Mouse (Mus musculus): ENCODE measurements around the gene Gdf15. TPM values are rescaled to one million over a fixed set of nuclear protein-coding genes. Genes with fewer than 3 reads are reported as not detected.
A peak's percentile ranks its signal among the peaks of the same experiment; 100 is the strongest.

Gdf15 gene
- polyA plus RNA-seq, 1 experiment from 2014 or later, result not detected

DNA sequence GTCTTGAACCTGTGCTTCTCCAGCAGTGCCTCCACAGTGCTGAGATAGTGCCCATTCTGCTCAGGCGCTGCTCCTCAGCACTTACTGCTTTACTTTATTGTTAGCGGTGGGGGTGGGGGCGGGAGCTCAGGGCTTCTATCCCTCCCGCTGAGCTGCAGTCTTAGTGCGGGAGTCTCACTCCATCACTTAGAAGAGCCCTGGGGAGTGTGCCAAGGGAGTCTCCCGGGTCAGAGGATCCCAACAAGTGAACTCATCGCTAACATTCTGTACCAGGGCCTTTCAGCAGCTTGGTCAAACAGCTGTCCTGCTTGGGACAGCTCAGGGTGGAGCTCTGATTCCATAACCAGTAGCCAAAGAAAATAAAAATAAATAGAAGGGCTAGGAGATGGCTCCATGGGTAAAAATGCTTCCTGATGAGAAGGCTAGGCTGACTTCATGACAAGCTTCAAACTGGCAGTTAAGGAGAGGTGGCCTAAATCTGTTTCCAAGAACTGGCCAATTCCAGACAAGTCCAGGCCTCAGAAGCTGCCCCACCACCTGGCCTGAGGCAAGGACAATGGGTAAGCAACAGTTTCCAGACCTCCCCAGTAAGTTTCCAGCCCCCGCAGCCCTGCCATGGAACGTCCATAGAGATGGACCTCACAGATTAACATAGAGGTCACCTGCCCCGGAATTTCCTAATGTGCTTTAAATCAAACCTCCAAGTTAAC lies 39.5 kb upstream of the Gdf15 start:
- no peak for ATAC-seq (ENCODE audit: low read depth)

DNA sequence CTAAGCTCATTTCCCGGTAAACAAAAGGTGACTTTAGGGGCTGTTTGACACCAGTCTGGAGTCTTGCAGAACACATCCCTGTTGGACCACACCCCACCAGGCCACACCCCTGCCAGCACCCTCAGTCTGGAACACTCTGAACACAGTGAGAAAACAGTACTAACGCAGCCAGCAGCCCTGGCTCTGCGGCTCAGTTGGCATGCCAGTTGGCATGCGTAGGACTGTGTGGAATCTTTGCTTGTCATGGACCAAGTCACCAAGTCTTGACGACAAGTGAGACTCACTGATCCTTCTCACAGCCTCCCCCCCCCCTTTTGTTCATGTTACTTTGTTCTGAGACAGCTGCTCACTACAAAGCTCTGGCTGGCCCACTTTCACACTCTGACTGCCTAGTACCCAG lies 34.8 kb upstream of the Gdf15 start:
- WGBS, result 72% methylated on average over 5 of the region's 5 CpGs
- Histone ChIP-seq H3K27ac (replicated peaks) (no peak overlapping the region), H3K27me3 (no peaks in the 10 kb centered on the region), H3K4me2 (no peak overlapping the region), H3K9me3 (no peaks in the 10 kb centered on the region), H3K4me3 (no peak overlapping the region), H3K36me3 (no peaks in the 10 kb centered on the region), H3K4me1 (replicated peaks) (peaks cover 7% of the 10 kb centered on the region), H3K9ac (no peak overlapping the region)
- ATAC-seq (ENCODE audit: low read depth), result no peak

More for the DNA sequence above, 39.5 kb upstream of the Gdf15 start:
- Histone ChIP-seq H3K4me3 (no peak overlapping the region), H3K27ac (replicated peaks) (peak overlapping the region; percentile 93; the same call in 1 of the 2 replicates), H3K4me1 (replicated peaks) (peaks cover 34% of the 10 kb centered on the region), H3K36me3 (peaks cover 5% of the 10 kb centered on the region; the same call in 1 of the 2 replicates), H3K4me2 (no peak overlapping the region), H3K9me3 (no peaks in the 10 kb centered on the region), H3K27me3 (no peaks in the 10 kb centered on the region), H3K9ac (no peak overlapping the region)
- 65% methylated on average over 10 of the region's 10 CpGs for WGBS

DNA sequence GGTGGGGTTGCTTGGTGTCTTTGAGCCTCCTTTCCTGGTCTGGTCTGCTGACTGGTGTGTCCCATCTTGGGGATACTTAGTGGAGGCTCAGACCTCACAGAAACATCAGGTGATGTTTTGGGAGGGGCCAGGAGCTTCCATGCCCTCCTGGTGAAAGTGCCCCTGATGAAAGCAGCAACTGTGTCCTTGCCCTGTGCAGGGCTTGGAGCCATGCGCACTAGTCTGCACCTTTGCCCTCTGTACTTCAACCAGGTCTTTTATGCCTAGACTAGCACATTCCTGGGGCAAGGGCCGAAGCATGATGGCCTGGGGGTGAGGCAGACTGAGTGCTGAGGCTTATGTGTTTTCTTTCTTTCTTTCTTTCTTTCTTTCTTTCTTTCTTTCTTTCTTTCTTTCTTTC lies 33.3 kb upstream of the Gdf15 start:
- H3K4me3 ChIP-seq, result no peak overlapping the region
- no peak overlapping the region for H3K27ac ChIP-seq (replicated peaks)
- H3K9me3 ChIP-seq, result no peaks in the 10 kb centered on the region
- no peak overlapping the region for H3K9ac ChIP-seq
- 75% methylated on average over 2 of the region's 2 CpGs for WGBS
- H3K4me1 ChIP-seq (replicated peaks), result 0 out of 2 replicates have a peak, but pooled peaks cover 6% of the 10 kb centered on the region
- no peaks in the 10 kb centered on the region for H3K27me3 ChIP-seq
- ATAC-seq (ENCODE audit: low read depth), result no peak
- H3K4me2 ChIP-seq, result no peak overlapping the region
- no peaks in the 10 kb centered on the region for H3K36me3 ChIP-seq

DNA sequence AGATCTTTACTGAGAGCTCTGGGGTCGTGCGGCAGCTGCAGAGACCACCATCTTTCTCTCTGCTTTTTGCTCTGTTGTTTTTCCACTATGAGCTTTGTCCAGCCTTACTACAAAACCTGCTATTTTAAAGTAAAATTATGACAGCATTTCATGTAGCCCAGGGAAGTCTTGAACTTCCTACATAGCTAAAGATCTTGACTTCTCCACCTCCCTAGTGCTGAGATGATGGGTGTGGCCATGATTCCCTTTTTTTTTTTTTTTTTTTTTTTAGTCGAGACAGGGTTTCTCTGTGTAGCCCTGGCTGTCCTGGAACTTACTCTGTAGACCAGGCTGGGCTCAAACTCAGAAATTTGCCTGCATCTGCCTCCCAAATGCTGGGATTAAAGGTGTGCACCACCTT lies 32.4 kb upstream of the Gdf15 start:
- no peak overlapping the region for H3K9ac ChIP-seq
- 0 out of 2 replicates have a peak overlapping the region, but pooled peaks have one; percentile 38 for H3K27ac ChIP-seq (replicated peaks)
- H3K4me2 ChIP-seq, result no peak overlapping the region
- no peak for ATAC-seq (ENCODE audit: low read depth)
- H3K4me3 ChIP-seq, result no peak overlapping the region
- no peaks in the 10 kb centered on the region for H3K36me3 ChIP-seq
- WGBS, result 74% methylated on average over 3 of the region's 3 CpGs
- peaks cover 15% of the 10 kb centered on the region for H3K4me1 ChIP-seq (replicated peaks)
- H3K27me3 ChIP-seq, result no peaks in the 10 kb centered on the region
- H3K9me3 ChIP-seq, result no peaks in the 10 kb centered on the region

DNA sequence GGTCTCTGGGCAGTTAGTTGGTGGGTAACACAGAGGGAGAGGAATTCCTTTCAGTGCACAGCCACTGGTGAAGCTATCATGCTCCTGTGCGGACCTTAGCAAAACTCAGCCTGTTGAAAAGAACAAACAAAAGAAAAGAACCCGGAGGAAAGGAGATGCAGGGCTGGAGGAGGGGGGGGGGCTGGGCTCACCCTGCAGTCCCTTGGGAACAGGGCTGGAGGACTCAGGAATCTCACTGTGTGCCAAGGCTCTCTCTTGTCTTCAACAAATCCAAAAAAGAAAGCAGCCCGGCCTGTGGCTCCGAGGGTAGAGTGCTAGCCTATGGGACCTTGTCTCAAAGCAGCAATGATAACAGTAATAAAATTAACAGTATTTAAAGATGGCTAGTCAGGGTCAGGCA lies 31.4 kb upstream of the Gdf15 start:
- Histone ChIP-seq H3K27me3 (no peaks in the 10 kb centered on the region), H3K9me3 (no peaks in the 10 kb centered on the region), H3K4me2 (no peak overlapping the region), H3K4me1 (replicated peaks) (peaks cover 21% of the 10 kb centered on the region), H3K27ac (replicated peaks) (peak overlapping the region; percentile 69), H3K9ac (no peak overlapping the region), H3K36me3 (no peaks in the 10 kb centered on the region), H3K4me3 (no peak overlapping the region)
- no peak for ATAC-seq (ENCODE audit: low read depth)
- WGBS, result 30% methylated on average over 4 of the region's 4 CpGs

DNA sequence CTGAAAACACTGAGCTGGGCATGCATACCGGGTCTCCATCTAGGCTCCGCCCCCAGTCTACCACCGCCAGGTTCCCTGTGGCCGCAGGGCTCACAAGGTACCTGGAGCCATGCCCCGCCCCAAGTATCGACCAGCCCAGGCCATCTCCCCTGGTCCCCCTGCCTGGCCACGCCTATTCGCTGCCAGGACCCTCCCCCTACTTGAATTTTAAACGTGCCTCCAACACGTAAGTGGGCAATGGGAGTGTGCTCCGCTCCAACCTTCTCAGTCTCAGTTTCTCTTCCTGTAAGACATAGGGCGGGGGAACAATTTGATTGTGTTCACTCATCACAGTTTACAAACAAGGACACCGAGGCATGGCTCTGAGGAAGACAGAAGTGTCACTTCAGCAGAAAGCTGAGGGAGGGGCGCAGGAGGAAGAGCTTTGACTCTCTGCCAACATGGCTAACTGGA lies 28.0 kb upstream of the Gdf15 start, which contains the start of gene Pgpep1:
Gene Pgpep1, minus strand, starts transcription at position 116 of the 453 bp plus-strand sequence.
- Histone ChIP-seq H3K4me3 (peak within 1 kb of the TSS; percentile 84), H3K27me3 (no peaks in the 10 kb centered on the region), H3K36me3 (0 out of 2 replicates have a peak, but pooled peaks cover 8% of the 10 kb centered on the region), H3K9me3 (no peaks in the 10 kb centered on the region), H3K27ac (replicated peaks) (peak within 1 kb of the TSS; percentile 92), H3K4me2 (peak within 1 kb of the TSS; percentile 81), H3K4me1 (replicated peaks) (peaks cover 54% of the 10 kb centered on the region), H3K9ac (peak within 1 kb of the TSS; percentile 91)
- 3% methylated on average over 14 of the region's 14 CpGs for WGBS
- ATAC-seq (ENCODE audit: low read depth), result peak; percentile 45

DNA sequence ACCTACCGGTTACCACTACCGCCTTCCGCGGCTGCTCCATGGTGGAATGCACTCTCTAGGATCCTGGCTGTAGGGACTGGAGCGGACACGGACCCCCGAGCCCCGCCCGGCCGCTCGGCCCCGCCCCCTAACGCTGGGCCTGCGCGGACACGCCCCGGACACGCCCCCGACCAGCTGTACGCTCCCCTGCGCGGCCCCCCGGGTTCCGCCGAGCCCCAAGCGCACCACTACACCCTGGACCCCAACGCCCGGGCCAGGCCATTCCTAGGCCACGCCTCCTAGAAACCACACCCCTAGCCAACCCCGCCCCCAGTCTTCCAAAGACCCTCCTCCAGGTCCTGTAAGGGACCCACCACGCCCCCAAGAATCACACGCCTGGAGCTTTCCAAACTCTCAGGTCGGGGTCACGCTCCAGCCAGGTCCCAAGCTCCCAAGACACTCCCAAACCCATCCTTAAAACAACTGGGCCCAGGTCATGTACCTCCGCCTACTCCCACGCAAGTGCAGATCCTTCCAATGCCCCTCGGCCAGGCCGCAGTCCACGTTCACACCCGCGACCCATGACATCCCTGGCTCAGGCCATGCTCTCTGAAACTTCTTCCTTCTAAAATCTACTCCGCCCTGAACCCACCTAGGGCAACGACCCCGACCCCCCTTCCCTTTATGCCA lies 27.5 kb upstream of the Gdf15 start:
- peak overlapping the region; percentile 84 for H3K4me3 ChIP-seq
- peak overlapping the region; percentile 92 for H3K27ac ChIP-seq (replicated peaks)
- peak; percentile 88 for ATAC-seq (ENCODE audit: low read depth)
- H3K4me2 ChIP-seq, result peak overlapping the region; percentile 81
- H3K36me3 ChIP-seq, result peaks cover 13% of the 10 kb centered on the region
- under 1% methylated on average over 38 of the region's 44 CpGs for WGBS
- H3K9ac ChIP-seq, result peak overlapping the region; percentile 91
- H3K9me3 ChIP-seq, result no peaks in the 10 kb centered on the region
- H3K4me1 ChIP-seq (replicated peaks), result peaks cover 60% of the 10 kb centered on the region
- H3K27me3 ChIP-seq, result no peaks in the 10 kb centered on the region

DNA sequence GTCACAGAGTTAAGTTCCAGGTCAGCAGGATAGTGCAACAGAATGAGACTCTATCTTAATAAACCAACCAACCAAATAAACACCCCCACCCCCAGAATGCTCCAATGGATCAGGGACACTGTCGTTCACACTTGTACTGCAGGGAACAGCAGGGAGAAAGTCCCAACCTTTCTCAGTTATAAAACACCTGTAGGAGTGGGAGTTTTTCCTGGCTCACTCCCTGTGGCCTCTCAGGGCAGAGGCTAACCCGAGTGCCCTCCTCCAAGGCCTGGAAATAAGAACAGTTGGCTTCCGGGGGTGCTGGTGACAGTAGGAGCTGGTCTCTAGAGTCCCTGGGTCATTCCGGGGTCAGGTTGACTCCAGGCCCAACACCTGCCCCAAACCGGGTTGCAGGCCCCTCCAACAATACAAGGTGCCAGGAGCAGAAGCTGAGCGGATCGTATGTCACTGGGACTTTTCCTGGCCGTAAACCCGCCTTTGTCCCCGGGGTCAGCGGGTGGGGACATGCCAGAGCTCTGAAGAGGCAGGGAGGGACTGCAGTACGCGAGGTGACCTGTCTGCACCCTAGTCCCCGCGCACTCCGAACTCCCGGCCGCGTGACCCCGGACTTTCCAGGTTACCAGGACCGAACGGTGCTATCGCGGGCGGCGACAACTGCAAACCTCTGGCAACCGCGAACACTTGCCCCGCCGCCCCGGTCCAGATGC lies 26.8 kb upstream of the Gdf15 start:
- ATAC-seq (ENCODE audit: low read depth), result no peak; the same call in 1 of the 2 replicates
- Histone ChIP-seq H3K9ac (peak overlapping the region; percentile 91), H3K36me3 (peaks cover 16% of the 10 kb centered on the region), H3K4me1 (replicated peaks) (peaks cover 67% of the 10 kb centered on the region), H3K4me3 (peak overlapping the region; percentile 84), H3K27me3 (no peaks in the 10 kb centered on the region), H3K4me2 (peak overlapping the region; percentile 81), H3K9me3 (no peaks in the 10 kb centered on the region), H3K27ac (replicated peaks) (peak overlapping the region; percentile 92)
- WGBS, result under 1% methylated on average over 31 of the region's 31 CpGs

DNA sequence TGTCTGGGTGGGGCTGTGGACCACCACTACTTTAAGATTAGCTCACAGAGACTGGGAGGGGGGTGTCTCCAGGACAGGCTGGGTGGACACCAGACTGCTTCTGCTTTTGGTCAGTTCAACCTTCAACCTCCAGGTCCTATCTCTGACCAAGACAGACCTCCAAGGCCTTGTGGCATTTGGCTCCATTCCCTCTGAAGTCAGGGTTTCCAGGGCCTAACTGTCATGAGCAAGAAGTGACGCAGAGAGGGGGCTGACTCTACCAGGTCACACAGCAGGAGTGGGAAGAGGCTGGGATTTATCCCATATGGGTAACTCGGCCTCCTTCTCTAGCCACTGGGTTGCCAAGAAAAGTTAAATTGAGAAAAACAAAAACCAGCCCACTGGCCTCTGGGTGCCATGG lies 25.5 kb upstream of the Gdf15 start:
- Histone ChIP-seq H3K27me3 (no peaks in the 10 kb centered on the region), H3K4me3 (peak overlapping the region; percentile 84), H3K36me3 (peaks cover 20% of the 10 kb centered on the region), H3K4me2 (peak overlapping the region; percentile 81), H3K9ac (peak overlapping the region; percentile 91), H3K9me3 (no peaks in the 10 kb centered on the region), H3K4me1 (replicated peaks) (peaks cover 77% of the 10 kb centered on the region), H3K27ac (replicated peaks) (peak overlapping the region; percentile 92)
- no peak for ATAC-seq (ENCODE audit: low read depth)
- WGBS, result 46% methylated on average over 2 of the region's 2 CpGs

DNA sequence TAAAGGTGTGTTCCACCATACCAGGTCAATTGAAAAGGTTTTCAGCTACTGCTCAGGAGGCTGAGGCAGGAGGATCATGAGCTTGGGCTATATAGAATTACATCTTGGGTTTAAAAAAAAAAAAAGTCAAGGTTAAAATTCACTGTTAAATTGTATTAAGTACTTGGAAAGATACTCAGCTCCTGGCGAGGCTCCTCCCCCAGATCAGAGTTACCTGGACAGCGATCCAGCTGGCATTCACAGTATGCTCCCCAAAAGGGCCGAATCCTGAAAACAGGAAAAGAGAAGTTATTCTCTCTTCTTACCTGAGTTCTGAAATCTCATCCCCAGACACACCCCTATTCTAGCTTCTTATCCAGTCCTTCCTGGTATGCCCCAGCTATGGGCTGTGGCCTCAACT lies 25.0 kb upstream of the Gdf15 start:
- peak overlapping the region; percentile 91 for H3K9ac ChIP-seq
- WGBS, result 90% methylated on average over 3 of the region's 3 CpGs
- no peaks in the 10 kb centered on the region for H3K27me3 ChIP-seq
- H3K4me1 ChIP-seq (replicated peaks), result peaks cover 82% of the 10 kb centered on the region
- peak overlapping the region; percentile 84 for H3K4me3 ChIP-seq
- H3K9me3 ChIP-seq, result no peaks in the 10 kb centered on the region
- ATAC-seq (ENCODE audit: low read depth), result no peak
- H3K27ac ChIP-seq (replicated peaks), result peak overlapping the region; percentile 92
- H3K36me3 ChIP-seq, result peaks cover 26% of the 10 kb centered on the region
- peak overlapping the region; percentile 81 for H3K4me2 ChIP-seq

DNA sequence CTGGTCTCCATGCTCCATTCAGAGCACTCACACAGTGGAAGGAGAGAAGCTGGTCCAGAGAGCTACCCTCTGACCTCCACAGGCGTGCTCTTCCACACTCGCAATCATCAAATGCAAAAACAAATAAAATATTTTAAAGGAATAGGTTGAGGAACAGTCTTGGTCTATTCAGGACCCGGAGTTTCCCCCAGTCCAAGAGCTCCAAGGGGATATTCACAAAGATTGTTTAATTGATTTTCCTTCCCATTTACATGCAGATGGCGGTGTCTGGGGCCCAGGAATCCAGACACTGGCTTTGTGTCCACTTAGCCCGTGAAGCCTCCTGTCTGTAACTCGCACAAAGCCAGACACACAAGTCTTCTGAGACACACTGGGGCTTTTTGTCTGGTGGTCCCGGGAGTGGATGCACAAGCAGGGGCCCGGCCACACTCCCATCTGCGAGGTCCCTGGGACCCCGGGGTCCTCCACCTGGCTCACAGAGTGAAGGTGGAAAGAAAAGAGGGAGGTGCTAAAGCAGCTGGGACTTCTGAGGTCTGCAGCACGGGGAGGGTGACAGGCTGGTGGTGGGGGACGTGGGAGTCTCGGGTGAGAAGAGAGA lies 24.0 kb upstream of the Gdf15 start:
- Histone ChIP-seq H3K36me3 (peaks cover 35% of the 10 kb centered on the region), H3K27me3 (no peaks in the 10 kb centered on the region), H3K4me1 (replicated peaks) (peaks cover 82% of the 10 kb centered on the region), H3K4me2 (peak overlapping the region; percentile 81), H3K27ac (replicated peaks) (peak overlapping the region; percentile 92), H3K9ac (peak overlapping the region; percentile 46; the same call in 1 of the 2 replicates), H3K9me3 (no peaks in the 10 kb centered on the region), H3K4me3 (no peak overlapping the region)
- ATAC-seq (ENCODE audit: low read depth), result peak; percentile 38
- WGBS, result 12% methylated on average over 13 of the region's 13 CpGs
